Mouse (Mus musculus): ENCODE data around the gene Gsk3a.

The Gsk3a gene

DNA sequence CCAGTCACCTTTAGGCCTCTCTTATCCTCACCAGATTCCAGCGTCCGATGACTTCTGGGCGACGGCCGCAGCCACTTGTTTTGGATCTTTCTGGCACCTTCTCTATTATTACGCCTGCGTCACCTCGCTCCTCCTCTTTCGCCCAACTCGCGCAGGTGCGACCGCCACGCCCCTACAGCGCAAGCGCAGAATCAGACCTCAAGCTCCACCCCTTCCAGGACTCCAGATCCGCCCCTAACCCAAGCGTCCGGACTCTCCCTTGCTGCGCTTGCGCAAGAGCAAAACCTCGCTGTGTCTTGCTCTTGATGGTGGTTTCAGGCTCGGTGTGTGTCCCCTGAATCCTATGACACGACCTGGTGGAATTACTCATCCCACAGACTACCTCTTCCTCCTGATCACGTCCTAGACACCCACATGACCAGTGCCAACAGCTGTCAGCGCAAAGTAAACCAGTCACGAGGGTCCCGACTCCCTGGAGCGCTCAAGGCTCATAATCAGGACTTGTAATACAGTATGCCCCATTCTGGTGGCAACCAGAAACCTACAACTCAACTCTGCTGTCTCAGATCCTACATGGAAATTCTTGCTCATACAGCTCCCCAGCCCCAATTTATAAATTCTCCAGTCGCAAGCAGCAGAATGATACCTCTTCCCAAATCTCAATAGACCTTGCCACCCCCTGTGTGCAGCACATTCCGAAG is 17.7 kb downstream of the Gsk3a start:
- DNase-seq, result peak; percentile 96

DNA sequence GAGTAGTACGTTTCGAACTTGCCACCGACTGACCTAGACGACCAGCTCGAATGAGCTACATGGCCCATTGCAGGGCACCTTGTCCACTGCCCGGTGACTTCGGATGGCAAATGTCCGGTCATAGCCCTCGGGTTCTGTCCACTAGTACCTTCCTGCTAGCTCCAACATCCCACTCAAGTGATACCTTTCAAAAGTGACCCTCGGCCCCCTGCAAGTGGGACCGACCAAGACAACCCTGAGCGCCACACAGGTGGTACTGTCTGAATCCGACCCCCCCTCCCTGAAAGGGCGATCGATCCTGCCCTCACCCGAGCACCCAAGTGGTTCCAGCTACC is 18.3 kb downstream of the Gsk3a start:
- DNase-seq, result no peak

DNA sequence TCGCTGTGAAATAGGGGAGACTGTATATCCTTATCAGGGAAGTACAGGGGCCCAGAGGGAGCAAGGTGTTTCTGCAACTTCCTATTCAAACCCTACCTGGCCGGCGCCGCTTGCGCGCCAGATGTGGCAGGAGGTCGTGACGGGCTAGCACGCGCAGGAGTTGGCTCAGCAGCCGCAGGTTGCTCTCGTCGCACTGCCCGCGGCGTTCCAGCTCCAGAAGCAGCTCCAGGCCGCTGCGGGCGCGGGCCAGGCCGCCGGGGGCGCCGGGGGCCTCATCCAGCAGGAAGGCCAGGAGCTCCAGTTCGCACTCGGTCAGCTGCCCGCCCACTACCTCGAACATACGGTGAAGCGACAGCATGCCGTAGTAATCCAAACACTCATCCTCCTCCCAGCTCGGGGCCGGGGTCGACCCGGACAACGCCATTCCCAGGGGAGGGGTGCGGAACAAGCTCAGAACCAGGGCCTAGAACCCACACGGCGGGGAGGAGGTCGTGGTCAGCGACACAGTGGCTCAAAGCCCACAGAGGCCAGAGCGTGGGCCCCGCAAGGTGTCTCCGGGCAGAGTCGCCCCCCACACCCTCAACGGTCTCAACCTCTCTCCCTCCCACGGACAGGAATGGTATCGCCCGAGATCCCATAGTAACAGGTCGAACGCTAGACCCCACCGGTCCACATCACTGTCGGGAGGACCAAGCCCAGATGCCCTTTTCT is 18.8 kb downstream of the Gsk3a start:
- DNase-seq, result peak; percentile 83

DNA sequence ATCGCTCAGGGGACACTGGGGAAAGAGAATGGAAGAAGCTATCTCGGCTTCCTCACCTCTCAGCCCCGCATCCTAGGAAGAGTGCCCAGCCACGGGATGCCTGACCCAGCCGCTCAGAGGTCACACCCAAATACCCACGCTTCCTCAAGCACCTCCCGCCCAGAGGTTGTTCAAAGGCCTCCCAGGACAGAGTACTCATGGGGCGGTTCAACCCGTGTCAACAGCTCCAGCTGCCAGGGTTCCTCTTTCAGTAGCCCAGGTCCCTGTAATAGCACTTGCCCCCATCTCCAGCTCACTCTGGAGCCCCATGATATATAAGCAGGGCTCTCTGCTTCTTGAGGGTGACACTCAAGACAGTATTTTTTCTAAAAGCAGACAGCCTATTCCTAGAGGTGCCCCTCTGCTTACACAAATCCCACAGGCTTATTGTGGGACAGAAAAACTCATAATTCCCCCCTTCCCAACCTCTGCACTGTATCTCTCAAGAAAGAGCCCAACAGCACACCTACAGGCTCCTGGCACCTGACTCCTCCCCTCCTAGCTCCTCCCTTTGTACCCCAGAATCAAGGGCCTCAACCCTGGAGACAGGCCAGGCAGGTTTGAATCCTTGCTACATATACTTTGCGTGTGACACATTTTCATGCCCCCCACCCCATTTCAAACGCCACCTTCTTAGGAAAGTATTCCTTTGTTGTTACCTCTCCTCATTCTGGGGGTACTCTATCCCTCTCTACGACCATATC is 19.8 kb downstream of the Gsk3a start:
- no peak for DNase-seq

DNA sequence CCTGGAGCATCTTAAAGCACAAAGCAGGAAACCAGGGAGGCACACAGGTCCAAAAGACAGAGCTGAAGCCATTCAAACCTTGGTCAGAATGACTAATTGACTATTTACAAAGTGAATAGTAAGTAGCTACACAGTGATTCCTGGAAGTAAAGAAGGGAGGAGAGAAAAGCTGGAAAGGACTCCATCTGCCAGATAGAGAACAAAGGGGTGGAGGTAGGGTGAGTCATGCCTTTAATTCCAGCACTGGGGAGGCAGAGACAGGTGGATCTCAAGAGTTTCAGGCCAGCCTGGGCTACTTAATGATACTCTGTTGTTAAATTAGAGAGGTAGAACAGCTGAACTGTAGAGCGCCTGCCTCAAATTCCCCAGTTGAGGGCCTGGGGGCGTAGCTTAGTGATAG is 23.5 kb downstream of the Gsk3a start:
- no peak for DNase-seq

DNA sequence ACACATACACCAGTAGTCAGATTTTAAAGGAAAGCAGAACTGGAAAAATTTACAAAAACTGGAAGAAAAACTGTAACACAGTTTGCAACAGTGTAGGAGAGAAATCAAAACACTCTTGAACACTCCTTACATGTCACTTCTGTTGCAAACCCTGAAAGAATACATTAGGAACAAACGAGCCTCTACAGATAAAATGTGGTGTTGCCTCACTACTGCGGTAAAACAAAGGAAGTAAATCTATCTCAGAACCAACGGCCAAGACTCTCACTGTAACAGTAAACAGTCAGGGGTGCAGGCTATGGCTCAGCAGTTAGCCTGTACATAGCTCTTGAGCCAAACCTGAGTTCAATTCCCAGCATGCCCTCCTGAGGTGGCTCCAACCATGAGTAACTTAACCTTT is 24.6 kb downstream of the Gsk3a start:
- no peak for DNase-seq

DNA sequence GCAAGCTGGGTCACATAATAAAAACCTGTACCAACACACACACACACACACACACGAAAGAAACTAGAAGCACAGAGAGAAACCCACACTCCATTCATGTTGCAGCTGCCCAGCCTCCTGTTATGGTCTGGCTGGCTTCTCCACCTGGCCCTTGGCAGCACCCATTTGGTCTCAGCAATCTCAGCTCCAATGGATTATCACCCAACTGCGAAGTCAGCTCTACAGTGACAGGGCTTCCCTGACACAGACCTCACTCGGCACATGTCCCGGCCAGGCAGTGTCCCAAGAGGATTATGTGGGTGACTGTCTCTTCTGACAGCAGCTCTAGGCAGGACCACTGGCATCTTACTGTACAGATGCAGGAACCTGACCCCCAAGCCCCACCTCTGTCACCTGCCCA is 27.2 kb downstream of the Gsk3a start:
- no peak for DNase-seq

DNA sequence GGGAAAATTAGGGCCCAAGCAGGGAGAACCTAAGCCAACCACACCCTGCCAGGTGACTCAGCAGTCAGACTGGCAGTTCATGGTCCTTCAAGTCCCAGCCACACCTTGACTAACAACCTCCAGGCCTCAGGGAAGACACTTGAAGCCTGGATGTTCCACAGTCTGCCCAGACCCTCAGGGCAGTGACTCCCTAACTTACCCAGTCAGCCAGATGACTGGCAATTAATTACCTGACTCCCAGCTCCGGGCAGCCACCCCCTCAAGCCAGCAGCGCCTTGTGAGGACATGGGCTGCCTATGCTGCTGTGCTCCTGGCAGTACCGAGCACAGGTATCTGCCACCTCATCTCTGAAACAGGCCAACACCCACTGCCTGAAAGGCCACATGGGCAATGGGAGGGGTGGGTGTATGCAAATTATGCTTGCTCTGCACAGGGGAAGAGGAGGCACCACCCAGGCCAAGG is 28.5 kb downstream of the Gsk3a start:
- DNase-seq, result no peak

DNA sequence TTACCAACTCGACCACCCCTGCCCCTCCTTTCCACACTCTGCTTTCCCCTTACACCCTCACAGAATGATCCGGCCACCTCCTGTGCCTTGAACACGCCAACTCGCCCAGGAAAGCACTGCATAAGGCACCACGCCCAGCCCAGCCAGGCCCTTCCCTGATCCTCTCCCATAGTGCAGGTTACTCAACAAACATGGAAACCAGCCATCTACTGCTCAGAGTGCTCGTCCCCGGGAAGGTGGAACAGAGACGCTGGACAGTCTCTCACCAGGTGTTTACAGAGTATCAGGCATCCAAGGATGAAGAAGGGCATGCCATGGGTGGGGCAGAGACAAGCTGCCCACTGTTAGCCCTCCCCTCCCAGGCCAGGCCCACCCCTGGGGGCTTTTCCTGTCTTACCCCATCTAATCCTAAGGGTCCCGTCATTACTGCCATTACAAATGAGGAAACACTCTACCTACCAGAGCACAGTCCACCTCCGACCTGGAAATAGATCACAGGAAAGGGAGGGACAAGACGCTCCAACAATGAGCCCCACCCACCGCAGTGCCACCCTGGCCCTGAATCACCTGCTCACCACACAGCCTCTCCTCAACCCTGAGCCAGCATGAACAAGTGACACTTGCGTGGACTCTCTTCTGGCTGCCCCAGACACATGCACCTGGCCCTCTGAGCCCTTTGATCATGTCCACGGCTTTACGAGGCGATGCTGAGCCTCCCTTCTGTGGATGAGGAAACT is 31.4 kb downstream of the Gsk3a start:
- no peak for DNase-seq

DNA sequence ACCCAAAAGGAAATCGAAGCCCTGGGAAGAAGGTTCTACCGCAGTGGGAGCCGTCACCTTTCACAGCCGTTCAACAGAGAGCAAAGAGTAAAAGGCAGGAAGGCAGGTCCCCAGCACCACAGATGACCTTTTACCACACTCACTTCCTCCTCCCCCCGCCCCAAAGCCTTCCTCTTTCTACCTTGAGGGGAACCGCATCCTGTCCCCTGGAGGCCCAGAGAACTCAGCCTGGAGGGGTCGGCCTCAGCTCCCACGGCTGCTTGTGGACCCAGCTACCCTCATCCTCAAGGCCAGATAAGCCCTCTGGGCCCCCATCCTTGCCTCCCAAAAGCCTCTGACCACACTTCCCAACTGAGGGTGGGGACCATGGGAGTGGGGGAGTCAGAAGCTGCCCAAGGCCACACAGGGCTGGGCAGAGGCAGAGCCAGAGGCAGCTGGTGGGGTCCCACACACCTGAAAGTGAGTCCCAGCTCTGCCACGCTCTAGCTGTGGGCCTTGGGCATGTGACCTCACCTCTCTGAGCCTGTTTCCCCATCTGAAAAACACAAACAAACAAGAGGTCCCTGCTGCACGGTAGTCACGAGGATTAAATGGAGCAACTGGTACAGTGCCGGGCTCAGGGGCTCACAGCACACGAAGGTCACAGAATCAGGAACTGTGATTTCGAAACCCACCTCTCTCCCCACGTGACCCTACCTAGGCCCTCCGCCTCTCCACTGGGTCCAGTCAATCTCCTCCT is 32.1 kb downstream of the Gsk3a start:
- peak; percentile 79 for DNase-seq

DNA sequence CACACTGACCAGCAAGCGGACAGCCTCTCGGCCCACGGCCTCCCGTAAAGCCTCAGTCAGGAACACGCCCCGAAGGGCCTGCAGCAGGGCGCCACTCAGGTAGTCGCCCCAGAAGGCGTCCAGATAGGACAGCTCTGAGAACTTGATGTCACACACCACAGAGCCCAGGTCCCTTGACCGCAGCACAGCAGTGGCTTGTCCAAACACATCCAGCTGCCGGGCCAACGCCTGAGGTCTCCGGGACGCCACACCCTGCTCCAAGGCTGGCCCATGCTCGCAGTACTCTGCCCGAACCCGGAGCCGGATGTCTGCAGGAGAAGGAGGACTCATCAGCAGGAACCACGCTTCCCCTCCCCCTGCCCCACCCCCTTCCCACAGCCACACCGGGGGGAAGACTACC is 34.0 kb downstream of the Gsk3a start:
- no peak for DNase-seq

DNA sequence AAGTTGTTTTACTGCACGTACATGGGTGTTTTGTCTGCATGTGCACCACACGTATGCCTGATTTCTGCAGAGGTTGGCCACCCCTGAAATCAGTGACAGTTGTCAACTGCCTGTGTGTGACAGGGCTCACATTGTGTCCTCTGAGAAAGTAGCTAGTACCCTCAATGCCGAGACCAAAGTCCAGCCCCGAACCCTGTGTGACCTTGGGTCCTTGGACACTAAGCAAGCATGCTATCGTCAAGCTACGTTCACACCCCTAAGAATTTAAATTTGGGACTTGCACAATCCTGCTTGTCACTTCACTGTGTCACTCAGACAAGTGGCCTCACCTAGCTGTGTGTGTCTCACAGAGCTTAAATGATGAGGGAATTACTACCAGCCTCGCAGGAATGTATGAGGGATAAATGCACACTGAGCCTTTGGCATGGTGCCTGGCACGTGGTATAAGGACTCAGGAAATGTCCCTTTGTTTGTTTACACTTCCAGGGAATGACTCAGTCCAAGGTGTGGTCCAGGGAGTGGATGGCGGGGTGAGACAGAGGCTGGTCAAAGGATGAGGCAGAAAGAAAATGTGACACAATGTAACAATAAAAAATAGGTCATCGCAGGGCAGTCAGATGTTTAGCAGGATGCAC is 40.1 kb downstream of the Gsk3a start:
- DNase-seq, result no peak

DNA sequence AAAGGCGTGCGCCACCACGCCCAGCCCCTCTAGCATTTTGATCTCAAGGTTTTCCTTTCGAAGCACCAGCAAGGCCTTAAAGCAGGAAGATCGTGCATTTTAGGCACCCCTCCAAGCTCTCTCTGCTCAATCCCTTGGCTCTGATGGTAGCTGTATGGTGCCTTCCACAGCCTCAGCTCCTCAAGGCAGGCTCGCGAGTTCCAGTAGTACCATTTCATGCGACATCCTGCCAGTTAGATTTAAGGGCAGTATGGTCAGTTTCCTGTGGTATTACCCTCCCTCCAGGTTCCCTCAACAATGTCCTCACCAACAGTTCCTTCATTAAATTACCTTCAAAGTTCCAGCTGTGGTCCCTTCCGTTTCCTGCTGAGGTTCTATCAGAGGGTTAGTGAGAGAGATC is 41.5 kb downstream of the Gsk3a start:
- no peak for DNase-seq

DNA sequence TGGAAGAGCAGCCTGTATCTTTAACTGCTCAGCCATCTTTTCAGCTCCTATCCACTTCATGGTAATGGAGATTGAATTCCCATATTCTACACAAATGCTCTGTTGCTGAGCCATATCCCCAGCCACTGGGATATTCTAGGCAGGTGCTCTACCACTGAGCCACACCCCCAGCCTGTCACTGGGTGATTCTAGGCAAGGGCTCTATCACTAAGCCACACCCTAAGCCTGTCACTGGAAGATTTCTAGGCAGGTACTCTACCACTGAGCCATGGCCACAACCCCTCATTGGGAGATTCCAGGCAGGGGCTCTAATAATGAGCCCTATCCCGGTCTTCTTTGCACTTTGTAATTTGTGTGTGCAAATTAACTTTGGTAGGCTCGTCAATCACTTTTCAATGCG is 42.5 kb downstream of the Gsk3a start:
- DNase-seq, result no peak

DNA sequence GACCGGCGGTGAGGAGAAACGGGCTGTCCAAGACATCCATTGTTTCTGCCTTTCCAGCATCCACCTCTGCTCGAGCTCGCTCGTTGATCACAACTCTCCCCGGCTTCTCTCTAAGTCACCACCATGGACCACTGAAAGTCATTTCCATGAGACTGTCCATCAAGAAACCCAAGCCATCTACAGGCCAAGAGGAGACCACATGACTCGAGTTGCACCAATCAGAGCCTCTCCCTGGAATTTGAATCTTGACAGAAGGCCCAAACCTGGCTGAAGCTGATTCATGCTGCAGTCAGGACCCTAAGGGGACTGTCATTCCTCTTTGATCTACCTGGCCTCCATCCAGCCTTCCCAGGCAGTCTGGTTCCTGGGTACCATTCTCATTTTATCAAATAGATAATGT is 45.5 kb downstream of the Gsk3a start:
- DNase-seq, result no peak

DNA sequence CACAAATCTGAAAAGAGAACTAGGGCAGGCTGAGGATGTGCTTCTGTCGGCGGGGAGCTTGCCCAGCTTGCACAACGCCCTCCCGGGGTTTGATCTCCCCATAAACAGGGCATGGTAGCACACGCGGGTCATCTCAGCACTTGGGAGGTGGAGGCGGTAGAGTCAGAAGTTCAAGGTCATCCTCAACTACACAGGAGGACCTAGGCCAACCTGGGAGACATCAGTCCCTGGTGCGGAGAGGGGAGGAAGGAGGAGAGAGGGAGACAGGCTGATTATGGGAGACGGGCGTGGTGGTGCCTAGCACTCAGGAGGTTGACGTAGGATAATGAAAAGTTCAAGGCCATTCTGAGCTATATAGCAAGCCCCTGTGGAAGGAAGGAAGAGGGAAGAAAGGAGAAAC is 46.8 kb downstream of the Gsk3a start:
- DNase-seq, result no peak

DNA sequence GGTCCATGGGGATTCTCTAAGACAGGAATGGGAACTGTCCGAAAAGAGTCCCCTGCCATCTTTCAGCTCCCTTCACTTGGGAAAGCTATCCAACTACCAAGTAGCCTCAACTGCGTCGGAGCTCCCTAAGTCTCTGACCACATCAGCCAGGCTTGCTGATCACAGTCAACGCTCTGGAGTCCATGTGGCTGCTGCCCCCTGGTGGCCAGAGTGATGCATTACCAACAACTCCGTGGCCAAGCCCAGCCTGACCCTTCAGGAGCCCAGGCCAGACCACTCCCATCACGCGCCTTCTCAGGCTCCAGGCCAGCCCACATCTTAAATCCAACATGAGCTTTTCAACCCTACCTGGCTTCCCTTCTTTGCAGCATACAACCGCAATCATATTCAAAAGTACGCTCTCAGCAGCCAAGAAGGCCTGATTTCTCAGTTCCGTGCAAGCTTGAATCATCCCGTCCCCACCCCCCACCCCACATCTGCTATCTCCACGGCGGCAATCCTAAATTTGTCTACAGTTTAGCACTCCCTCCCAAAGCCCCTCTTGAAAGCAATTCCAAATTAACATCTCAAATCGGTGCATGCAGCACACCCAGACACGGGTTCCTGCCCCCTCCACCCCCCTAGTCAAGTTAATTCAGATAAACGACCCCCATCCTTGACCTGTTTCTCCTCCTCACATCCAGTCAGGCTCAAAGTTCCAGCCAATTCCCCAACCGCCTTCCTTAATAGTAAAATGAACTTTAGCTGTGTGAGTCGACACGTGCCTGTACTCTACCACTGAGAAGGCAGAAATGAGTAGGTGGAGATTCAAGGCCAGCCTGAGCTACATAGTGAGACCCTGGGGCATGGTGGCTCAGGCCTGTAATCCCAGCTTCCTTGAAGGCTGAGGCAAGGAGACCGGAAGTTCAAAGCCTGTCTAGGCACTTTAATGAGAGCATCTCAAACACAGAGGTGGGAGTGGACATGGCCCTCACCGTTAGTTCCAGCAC is 49.7 kb downstream of the Gsk3a start:
- peak; percentile 86 for DNase-seq

DNA sequence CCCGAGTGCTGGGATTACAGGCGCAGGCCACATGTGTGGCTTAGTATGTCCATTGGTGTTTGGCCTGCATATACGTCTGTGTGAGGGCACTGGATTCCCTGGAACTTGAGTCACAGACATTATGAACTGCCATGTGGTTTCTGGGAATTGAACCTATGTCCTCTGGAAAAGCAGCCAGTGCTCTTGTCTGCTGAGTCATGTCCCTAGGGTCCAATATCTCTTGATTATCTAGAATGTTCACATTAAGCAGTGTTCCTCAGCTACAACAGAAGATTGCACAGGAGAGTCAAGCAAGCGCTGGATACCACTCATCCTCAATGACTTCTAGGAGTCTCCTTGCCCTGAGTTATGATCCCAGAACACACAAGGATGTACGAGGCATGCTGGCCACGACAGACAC is 53.6 kb downstream of the Gsk3a start:
- DNase-seq, result no peak

DNA sequence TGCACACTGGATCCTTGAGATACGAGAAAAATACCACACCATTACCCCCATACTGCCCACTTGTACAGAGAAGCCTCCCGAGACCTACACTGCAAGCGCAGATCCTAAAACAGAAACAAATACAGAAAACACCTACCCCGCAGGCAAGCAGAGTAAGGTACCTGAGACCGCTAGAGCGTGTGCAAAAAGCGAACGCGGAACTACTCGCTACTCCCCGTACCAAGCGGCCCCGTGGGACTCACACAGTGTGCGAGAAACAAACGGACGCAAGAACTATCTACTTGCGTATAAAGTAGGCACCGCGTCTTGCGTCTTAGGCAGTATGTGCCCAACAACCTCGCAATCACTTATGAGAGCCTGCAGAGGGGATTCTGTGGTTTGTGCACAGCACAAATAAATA is 55.8 kb downstream of the Gsk3a start:
- DNase-seq, result peak; percentile 38

DNA sequence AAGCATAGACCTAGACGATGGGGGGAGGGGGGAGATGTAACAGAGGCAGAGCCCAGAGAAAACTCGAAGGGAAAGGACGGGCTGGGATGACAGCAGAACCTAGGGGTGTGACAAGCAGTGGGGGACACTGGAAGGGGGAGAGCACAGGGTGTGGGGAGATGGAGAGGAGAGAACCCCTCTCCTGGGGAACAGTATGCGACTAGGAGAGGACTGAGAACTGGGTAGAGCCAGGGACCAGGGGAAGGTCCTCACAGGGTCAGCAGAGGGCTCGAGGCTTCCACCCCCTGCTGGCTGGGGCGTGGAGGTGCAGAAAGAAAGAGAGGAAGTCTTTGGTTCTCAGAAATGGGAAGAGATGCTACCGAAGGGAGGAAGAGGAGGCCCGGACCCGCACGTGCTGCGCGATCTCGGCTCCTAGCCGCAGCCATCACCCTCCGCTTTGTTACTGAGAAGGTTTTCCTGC is 56.3 kb downstream of the Gsk3a start:
- peak; percentile 74 for DNase-seq

DNA sequence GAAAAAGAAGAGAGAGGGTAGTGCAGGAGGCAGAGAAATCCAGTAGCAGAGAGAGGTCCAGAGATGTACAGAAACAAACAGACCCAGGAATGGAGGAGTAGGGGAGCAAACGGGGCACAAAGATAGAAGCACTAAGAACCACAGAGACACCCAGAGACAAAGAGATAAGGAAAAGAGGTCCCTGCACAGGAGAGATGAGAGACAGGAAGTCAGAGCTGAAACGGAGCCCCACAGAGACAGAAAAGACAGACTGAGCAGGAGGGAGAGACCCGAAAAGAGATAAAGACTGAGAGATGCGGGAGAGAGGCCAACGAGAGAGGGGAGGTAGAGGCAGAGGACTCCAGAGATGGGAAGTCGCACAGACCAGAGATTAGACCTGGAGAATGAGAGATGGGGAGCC is 57.1 kb downstream of the Gsk3a start:
- no peak for DNase-seq

Data from thymus, postnatal 4 days (tissue).